Mouse (Mus musculus): ENCODE results near the gene Slc25a51.

DNA sequence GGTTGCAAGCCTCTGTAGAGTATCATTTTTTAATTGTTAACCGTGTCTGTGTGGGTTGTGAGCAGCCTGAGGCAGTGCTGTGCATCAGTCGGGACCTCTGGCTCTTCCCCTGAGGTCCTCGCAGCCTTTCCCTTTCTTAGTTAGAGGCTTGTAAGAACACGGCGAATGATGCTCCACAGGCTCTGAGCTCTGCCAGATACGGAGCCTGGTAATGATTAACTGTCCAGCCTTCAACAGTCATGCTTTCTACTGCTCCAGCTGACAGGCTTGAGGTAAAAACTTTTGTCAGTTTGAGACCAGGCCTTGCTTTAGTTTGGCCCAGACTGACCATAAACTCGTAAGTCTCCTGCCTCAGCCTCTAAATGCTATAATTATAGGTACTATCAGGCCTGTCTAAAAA is 3.3 kb downstream of the Slc25a51 start:
- no peak for TF ChIP-seq CTCF (IDR thresholded peaks at IDR 0.05; ENCODE audit: insufficient read depth, low read length)
- TF ChIP-seq POLR2A (IDR thresholded peaks at IDR 0.05; ENCODE audit: borderline replicate concordance, extremely low read depth, low read depth, low read length) = no peak
